Mouse (Mus musculus): ENCODE data around the gene Srgap2. TPM values are rescaled to one million over a fixed set of nuclear protein-coding genes. Genes with fewer than 3 reads are reported as not detected.
A peak's percentile ranks its signal among the peaks of the same experiment; 100 is the strongest.

Gene Srgap2
- polyA plus RNA-seq, 1 experiment from 2014 or later: 33.6 TPM

DNA sequence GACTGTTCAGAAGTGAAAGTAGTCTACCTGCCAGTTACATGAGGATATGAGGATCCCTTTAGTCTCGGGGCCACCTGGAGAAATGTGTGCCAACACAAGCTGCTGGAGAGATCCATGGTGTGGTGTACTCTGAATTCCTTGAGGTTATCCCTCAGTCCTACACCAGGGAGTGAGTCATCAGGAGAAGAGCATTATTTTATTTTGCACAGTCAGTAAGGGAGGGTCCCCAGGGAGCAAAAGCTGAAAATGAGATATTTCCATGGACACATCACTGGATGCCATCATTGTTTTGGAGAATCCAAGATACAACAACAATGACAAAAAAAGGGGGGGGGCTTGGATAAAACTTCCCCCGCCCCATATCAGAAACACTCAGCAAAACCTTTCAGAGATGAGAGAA is 24.8 kb upstream of the Srgap2 start:
- ATAC-seq (ENCODE audit: low FRiP score) (no peak), DNase-seq (ENCODE audit: low spot score) (no peak)
- Histone ChIP-seq H3K27me3 (ENCODE audit: control insufficient read depth, insufficient read depth, low read length) (no peaks in the 10 kb centered on the region), H3K27ac (no peak overlapping the region), H3K36me3 (replicated peaks; ENCODE audit: control insufficient read depth, insufficient read depth) (no peaks in the 10 kb centered on the region), H3K4me1 (replicated peaks; ENCODE audit: control insufficient read depth, insufficient read depth, low read length) (peaks cover 5% of the 10 kb centered on the region; the same call in 1 of the 2 replicates), H3K4me3 (replicated peaks; ENCODE audit: low read length) (no peak overlapping the region), H3K4me2 (replicated peaks) (no peak overlapping the region), H3K9ac (no peak overlapping the region), H3K9me3 (ENCODE audit: control insufficient read depth, low read length) (no peaks in the 10 kb centered on the region)
- WGBS: 93% methylated on average over 2 of the region's 2 CpGs

DNA sequence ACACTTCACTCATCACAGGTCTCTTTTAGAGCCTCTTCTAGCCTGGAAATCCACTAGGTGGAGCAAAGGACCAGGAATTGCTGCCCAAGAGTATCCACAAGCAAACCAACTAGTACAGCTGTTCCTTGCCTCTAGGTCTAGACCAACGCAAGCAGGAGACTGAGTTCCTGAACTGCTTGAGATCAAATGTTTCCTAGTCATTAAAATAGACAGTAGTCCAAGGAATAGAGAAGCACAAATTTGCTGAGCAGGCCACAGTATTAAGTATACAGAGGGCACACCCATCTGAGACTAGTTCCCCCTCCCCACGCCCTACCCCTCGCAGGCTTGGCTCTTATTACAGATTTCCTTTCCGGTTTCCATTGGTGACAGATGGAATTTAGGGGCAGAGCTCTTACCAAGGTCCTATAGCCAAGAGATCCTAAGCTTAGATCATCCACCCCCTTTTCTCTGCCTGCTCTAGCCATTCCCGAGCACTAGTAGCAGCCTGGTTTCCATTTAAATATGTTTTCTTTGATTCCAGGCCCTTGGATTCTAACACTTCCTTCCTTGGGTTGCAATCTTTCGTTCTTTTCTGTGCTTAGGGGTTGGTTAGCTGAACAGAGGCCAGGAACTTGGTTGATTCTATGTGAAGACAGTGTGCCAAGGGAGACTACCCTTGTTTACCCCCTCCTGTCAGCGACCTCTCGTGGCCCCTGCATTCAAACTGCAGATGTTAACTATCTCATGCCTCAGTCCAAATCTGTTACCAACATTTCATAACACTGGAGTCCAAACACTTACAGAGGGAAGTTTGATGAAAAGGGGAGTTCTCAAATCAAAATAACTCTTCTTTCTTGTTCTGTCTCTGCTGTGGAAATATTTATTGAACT is 21.6 kb upstream of the Srgap2 start:
- Histone ChIP-seq H3K27me3 (ENCODE audit: control insufficient read depth, insufficient read depth, low read length) (no peaks in the 10 kb centered on the region), H3K27ac (no peak overlapping the region), H3K4me3 (replicated peaks; ENCODE audit: low read length) (no peak overlapping the region), H3K9me3 (ENCODE audit: control insufficient read depth, low read length) (no peaks in the 10 kb centered on the region), H3K4me2 (replicated peaks) (no peak overlapping the region), H3K9ac (0 out of 2 replicates have a peak overlapping the region, but pooled peaks have one; percentile 5), H3K4me1 (replicated peaks; ENCODE audit: control insufficient read depth, insufficient read depth, low read length) (no peaks in the 10 kb centered on the region), H3K36me3 (replicated peaks; ENCODE audit: control insufficient read depth, insufficient read depth) (no peaks in the 10 kb centered on the region)
- ATAC-seq (ENCODE audit: low FRiP score): peak; percentile 57; the same call in 1 of the 2 replicates
- 41% methylated on average over 8 of the region's 8 CpGs for WGBS
- peak; percentile 73 for DNase-seq (ENCODE audit: low spot score)

DNA sequence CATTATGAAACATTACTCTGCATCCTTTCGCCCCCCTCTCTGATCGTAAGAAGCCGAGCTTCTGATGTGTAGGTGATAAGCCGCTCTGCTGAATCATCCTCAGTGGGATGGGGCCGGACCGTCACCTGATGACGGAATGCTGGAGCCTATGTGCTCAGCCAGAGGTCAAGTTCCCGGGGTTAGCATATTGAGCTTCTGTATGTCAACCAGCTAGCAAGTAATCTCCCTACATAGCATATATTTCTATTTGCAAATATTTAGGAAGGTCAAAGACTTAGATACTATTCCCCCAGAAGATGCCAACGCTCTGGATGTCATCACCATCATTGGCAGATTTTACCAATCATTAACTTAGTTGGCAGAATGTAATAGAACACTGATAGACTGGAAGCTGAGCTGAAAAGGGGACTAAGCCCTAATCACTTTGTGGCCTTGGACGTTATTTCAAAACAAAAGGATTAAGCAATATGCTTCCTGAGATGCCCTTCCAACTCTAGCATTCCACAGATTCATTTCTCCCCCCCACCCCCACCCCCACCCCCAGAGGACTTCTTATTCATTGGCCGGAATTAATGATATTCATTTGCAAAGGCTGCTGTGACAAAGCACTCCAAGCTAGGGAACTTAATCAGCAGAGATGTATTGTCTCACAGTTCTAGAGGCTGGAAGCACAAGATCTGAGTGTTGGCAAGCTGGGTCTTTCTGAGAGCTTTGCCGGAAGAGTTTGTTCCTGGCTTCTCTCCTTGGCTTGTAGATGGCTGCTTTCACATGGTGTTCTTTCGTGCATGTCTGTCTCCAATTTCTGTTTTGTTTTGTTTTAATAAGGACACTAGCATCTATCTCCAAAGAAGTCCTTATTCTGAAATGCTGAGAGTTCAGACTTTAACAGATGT is 19.9 kb upstream of the Srgap2 start:
- H3K4me3 ChIP-seq (replicated peaks; ENCODE audit: low read length): no peak overlapping the region
- no peaks in the 10 kb centered on the region for H3K27me3 ChIP-seq (ENCODE audit: control insufficient read depth, insufficient read depth, low read length)
- no peaks in the 10 kb centered on the region for H3K36me3 ChIP-seq (replicated peaks; ENCODE audit: control insufficient read depth, insufficient read depth)
- ATAC-seq (ENCODE audit: low FRiP score) (no peak), DNase-seq (ENCODE audit: low spot score) (no peak)
- H3K4me1 ChIP-seq (replicated peaks; ENCODE audit: control insufficient read depth, insufficient read depth, low read length): no peaks in the 10 kb centered on the region
- H3K4me2 ChIP-seq (replicated peaks): no peak overlapping the region
- H3K9ac ChIP-seq: no peak overlapping the region
- 83% methylated on average over 13 of the region's 13 CpGs for WGBS
- H3K9me3 ChIP-seq (ENCODE audit: control insufficient read depth, low read length): no peaks in the 10 kb centered on the region
- H3K27ac ChIP-seq: no peak overlapping the region

DNA sequence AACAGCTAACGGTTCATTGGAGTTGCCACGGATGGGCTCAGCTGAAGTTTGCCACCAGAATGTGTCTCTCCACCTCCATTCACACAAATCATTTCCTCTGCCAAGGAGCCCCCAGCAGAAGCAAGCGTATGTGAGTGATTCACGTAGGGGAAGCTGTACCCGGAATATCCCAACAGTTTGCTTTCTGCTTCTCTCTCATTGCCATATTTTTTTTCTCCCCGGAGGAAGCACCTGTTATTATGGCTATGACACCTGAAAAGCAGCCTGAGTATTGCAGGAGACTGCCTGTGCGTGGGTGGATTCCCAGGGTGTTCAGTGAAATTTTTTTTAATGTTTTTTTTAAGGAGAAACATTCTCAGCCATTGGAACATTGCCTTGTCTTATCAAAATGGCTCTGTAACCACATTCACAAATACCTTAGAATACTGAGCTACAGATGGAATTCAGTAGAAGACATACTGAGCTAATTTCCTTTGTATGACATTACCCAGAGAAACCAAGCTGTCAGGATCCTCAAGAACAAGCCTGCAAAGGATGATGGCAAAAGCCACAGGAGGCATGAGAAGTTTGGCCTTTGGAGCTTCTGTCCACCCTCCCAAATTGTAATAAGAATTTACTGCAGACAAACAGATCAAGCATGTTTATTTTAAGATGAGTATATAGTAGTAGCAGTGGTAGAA is 16.9 kb upstream of the Srgap2 start:
- Histone ChIP-seq H3K27ac (no peak overlapping the region), H3K4me3 (replicated peaks; ENCODE audit: low read length) (no peak overlapping the region), H3K27me3 (ENCODE audit: control insufficient read depth, insufficient read depth, low read length) (no peaks in the 10 kb centered on the region), H3K9ac (no peak overlapping the region), H3K4me2 (replicated peaks) (no peak overlapping the region), H3K36me3 (replicated peaks; ENCODE audit: control insufficient read depth, insufficient read depth) (no peaks in the 10 kb centered on the region), H3K9me3 (ENCODE audit: control insufficient read depth, low read length) (no peaks in the 10 kb centered on the region), H3K4me1 (replicated peaks; ENCODE audit: control insufficient read depth, insufficient read depth, low read length) (no peaks in the 10 kb centered on the region)
- no peak for ATAC-seq (ENCODE audit: low FRiP score)
- DNase-seq (ENCODE audit: low spot score): no peak
- 84% methylated on average over 7 of the region's 7 CpGs for WGBS

DNA sequence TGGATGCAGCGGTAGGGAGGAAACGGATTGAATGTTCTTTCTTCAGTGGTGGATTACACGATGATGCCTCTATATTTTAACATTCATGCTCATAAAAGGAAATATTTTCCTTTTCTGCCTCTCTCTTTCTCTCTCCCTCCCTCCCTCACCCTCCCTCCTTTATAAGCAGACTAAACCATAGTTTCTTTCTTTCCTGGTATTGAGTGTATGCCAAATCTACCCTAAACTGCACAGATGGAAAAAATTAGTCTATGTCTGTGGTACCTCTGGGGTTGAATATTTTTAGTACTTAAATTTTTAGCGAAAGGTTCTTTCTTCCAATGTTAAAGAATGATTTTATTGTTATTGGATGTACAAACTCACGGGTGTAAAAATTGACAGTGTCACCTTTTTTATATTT is 14.8 kb upstream of the Srgap2 start:
- Histone ChIP-seq H3K27me3 (ENCODE audit: control insufficient read depth, insufficient read depth, low read length) (no peaks in the 10 kb centered on the region), H3K4me3 (replicated peaks; ENCODE audit: low read length) (no peak overlapping the region), H3K4me1 (replicated peaks; ENCODE audit: control insufficient read depth, insufficient read depth, low read length) (no peaks in the 10 kb centered on the region), H3K9me3 (ENCODE audit: control insufficient read depth, low read length) (no peaks in the 10 kb centered on the region), H3K9ac (no peak overlapping the region), H3K36me3 (replicated peaks; ENCODE audit: control insufficient read depth, insufficient read depth) (no peaks in the 10 kb centered on the region), H3K4me2 (replicated peaks) (no peak overlapping the region), H3K27ac (no peak overlapping the region)
- 88% methylated on average over 5 of the region's 5 CpGs for WGBS
- ATAC-seq (ENCODE audit: low FRiP score) (no peak), DNase-seq (ENCODE audit: low spot score) (no peak)

DNA sequence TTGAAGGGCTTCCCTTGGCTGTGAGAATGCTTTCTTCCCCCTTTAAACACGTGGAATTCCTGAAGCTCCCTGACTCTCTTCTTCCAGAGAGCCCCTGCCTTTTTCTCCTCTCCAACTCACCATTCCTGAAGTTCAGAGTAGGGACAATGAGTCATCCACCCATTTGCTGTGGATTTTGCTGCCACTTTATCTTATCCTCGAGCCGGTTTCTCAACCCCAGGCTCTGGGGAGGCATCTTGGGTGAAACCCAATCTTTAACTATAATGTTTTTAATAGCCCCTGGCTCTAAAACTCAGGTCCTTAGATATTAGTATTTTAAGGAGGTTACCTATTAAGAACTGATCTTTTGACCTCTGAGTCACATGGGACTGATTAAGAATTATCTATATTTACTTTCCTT is 14.3 kb upstream of the Srgap2 start:
- Histone ChIP-seq H3K4me2 (replicated peaks) (no peak overlapping the region), H3K9me3 (ENCODE audit: control insufficient read depth, low read length) (no peaks in the 10 kb centered on the region), H3K9ac (no peak overlapping the region), H3K36me3 (replicated peaks; ENCODE audit: control insufficient read depth, insufficient read depth) (no peaks in the 10 kb centered on the region), H3K4me3 (replicated peaks; ENCODE audit: low read length) (no peak overlapping the region), H3K4me1 (replicated peaks; ENCODE audit: control insufficient read depth, insufficient read depth, low read length) (no peaks in the 10 kb centered on the region), H3K27me3 (ENCODE audit: control insufficient read depth, insufficient read depth, low read length) (no peaks in the 10 kb centered on the region), H3K27ac (no peak overlapping the region)
- ATAC-seq (ENCODE audit: low FRiP score) (no peak), DNase-seq (ENCODE audit: low spot score) (no peak)
- WGBS: 59% methylated on average over 3 of the region's 3 CpGs

DNA sequence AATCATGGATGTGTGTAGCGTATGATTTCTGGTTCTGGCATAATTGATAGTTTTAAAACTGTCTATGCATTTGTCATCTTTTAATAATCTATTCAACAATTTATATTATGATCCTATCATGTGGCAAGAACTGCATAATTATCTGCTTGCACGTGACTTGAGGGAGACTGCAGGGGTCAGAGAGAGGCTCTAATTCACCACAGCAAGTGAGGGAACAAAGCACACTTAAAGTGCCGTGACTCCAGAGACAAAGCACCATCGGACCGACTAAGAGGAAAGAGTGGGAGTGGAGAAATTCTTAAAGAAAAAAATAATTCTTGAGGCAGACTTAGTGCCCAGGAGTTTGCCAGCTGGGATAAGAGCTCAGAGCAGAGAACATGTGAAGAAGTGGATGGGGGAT is 13.6 kb upstream of the Srgap2 start:
- no peaks in the 10 kb centered on the region for H3K4me1 ChIP-seq (replicated peaks; ENCODE audit: control insufficient read depth, insufficient read depth, low read length)
- DNase-seq (ENCODE audit: low spot score) (no peak), ATAC-seq (ENCODE audit: low FRiP score) (no peak)
- H3K9ac ChIP-seq: no peak overlapping the region
- H3K4me3 ChIP-seq (replicated peaks; ENCODE audit: low read length): no peak overlapping the region
- no peaks in the 10 kb centered on the region for H3K9me3 ChIP-seq (ENCODE audit: control insufficient read depth, low read length)
- no peak overlapping the region for H3K4me2 ChIP-seq (replicated peaks)
- no peaks in the 10 kb centered on the region for H3K27me3 ChIP-seq (ENCODE audit: control insufficient read depth, insufficient read depth, low read length)
- no peaks in the 10 kb centered on the region for H3K36me3 ChIP-seq (replicated peaks; ENCODE audit: control insufficient read depth, insufficient read depth)
- H3K27ac ChIP-seq: no peak overlapping the region
- WGBS: 23% methylated on average over 5 of the region's 5 CpGs

DNA sequence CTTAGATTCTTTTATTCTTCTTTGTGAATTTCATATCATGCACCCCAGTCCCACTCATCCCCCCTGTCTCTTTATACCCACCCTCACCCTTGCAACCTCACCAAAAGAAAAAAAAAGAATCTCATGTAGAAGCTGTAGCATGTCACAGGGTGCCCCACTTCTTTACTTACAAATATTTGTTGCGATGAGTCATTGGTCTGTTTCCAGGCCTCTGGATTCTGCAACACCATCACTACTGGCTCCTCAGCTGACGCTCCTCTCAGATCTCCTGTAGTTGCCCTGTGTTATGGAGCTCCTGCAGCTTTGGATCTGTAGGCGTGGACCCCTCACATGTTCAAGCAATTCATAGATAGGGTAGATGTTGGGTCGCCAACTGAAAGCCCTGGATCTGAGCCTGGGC is 12.6 kb upstream of the Srgap2 start:
- H3K27me3 ChIP-seq (ENCODE audit: control insufficient read depth, insufficient read depth, low read length): no peaks in the 10 kb centered on the region
- no peak overlapping the region for H3K4me3 ChIP-seq (replicated peaks; ENCODE audit: low read length)
- H3K9ac ChIP-seq: no peak overlapping the region
- WGBS: 92% methylated on average over 4 of the region's 4 CpGs
- no peak for ATAC-seq (ENCODE audit: low FRiP score)
- no peak overlapping the region for H3K4me2 ChIP-seq (replicated peaks)
- H3K36me3 ChIP-seq (replicated peaks; ENCODE audit: control insufficient read depth, insufficient read depth): no peaks in the 10 kb centered on the region
- H3K27ac ChIP-seq: no peak overlapping the region
- H3K9me3 ChIP-seq (ENCODE audit: control insufficient read depth, low read length): no peaks in the 10 kb centered on the region
- DNase-seq (ENCODE audit: low spot score): no peak
- H3K4me1 ChIP-seq (replicated peaks; ENCODE audit: control insufficient read depth, insufficient read depth, low read length): no peaks in the 10 kb centered on the region
